Mouse (Mus musculus) intestine, embryonic 14.5 days (tissue): ENCODE data around the gene Krtap5-2. TPM values are rescaled to one million over a fixed set of nuclear protein-coding genes. Genes with fewer than 3 reads are reported as not detected.
"Not testable (repeated sequence)": the region's sequence is repeated elsewhere in the genome, so short reads cannot be mapped to it uniquely, and the experiment has no call there.

Source experiments
- ATAC-seq: fragments of 200-750 bp; cut with Nextera tagmentation; replicated peaks from 2 replicates; pipeline ENCODE4 v1.8.0; 2017; ENCODE audit warnings: low read depth, moderate number of reproducible peaks, moderate TSS enrichment, moderate library complexity; ENCODE audit not compliant: low FRiP score, low TSS enrichment
- DNase-seq: peaks from one replicate; pipeline ENCODE4 v3.0.0-alpha.2; 2018; ENCODE audit warnings: low spot score
- H3K27ac ChIP-seq: fragments of 300-500 bp; sonication (generic); 2 replicates; pipeline ENCODE4 v1.5.1; 2014; ENCODE audit warnings: low read depth, mild to moderate bottlenecking, control low read depth
- H3K27me3 ChIP-seq: fragments of 300-500 bp; sonication (generic); replicated peaks from 2 replicates; pipeline ENCODE4 v1.6.1; 2014; ENCODE audit warnings: low read length, control low read depth; ENCODE audit not compliant: control insufficient read depth, insufficient read depth
- H3K36me3 ChIP-seq: fragments of 300-500 bp; sonication (generic); 2 replicates; pipeline ENCODE4 v1.6.1; 2014; ENCODE audit warnings: low read length, control low read depth; ENCODE audit not compliant: control insufficient read depth, insufficient read depth
- H3K4me1 ChIP-seq: fragments of 300-500 bp; sonication (generic); replicated peaks from 2 replicates; pipeline ENCODE4 v1.6.1; 2014; ENCODE audit warnings: low read length, control low read depth, mixed read lengths; ENCODE audit not compliant: control insufficient read depth, insufficient read depth
- H3K4me2 ChIP-seq: fragments of 300-500 bp; sonication (generic); 2 replicates; pipeline ENCODE4 v1.6.1; 2014; ENCODE audit warnings: low read length
- H3K4me3 ChIP-seq: fragments of 300-500 bp; sonication (generic); 2 replicates; pipeline ENCODE4 v1.5.1; 2014; ENCODE audit warnings: low read depth, low read length, control low read depth, mixed read lengths
- H3K9ac ChIP-seq: fragments of 300-500 bp; sonication (generic); 2 replicates; pipeline ENCODE4 v1.6.1; 2014; ENCODE audit warnings: mild to moderate bottlenecking, low read length
- H3K9me3 ChIP-seq: fragments of 300-500 bp; sonication (generic); 2 replicates; pipeline ENCODE4 v1.6.1; 2016; ENCODE audit warnings: low read length, control low read depth; ENCODE audit not compliant: control insufficient read depth
- WGBS: fragments of 180-500 bp; shearing (Covaris S2); extraction: QIAGEN DNeasy Blood & Tissue Kit; methylation state at CpG from one replicate; pipeline ENCODE4 v1.1.7; 2014; 5-methylcytosine and 5-hydroxymethylcytosine counted together
- polyA plus RNA-seq: library from polyadenylated mRNA; unstranded; fragments of >200 nt; fragmentation: Nextera tagmentation; extraction: Ambion mirVana; gene quantifications from 2 replicates; pipeline ENCODE4 v1.2.1, GENCODE M21; 2014

The Krtap5-2 gene
- polyA plus RNA-seq, 1 experiment from 2014 or later: not detected

DNA sequence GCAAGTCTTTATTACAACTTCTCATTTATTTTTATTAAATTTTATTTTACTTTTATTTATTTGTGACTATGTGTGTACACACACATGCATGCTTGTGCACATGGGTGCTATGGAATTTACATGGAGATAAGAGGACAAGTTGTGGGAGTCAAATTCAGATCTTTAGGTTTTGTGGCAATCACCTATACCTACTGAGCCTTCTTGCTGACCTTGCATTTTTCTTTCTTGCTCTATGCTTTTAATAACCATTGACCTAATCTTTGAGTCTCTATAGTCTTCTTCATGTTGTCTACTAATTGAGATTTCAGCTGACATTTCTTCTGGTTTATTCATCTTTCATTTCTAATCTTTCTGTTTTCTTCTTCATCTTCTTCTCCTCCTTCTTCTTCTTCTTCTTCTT, 27.2 kb downstream of the Krtap5-2 start:
- Histone ChIP-seq H3K27me3 (no peaks in the 10 kb centered on the region), H3K36me3 (no peaks in the 10 kb centered on the region), H3K27ac (no peak overlapping the region), H3K4me1 (no peaks in the 10 kb centered on the region), H3K9ac (no peak overlapping the region), H3K4me3 (no peak overlapping the region), H3K9me3 (no peaks in the 10 kb centered on the region), H3K4me2 (no peak overlapping the region)
- DNase-seq (no peak), ATAC-seq (no peak)

DNA sequence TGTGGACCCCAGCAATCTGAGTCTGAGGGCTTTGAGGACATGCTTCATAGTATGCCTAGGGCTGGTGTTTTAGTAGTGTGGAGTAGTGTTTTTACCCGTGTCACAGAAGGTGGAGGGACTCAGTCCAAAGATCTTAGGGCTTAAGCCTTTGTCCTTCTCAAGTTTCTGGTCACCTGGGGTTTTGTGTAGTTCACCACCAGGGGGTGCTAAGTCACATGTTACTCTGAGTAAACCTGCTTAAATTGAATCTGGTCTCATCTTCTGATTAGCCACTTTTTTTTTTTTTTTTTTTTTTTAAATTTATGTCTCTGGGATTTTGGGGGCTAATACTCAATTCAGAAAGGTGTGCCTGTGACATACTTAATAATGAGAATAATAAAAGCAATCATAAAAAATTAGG, 29.8 kb downstream of the Krtap5-2 start:
- Histone ChIP-seq H3K4me2 (no peak overlapping the region), H3K9me3 (no peaks in the 10 kb centered on the region), H3K36me3 (no peaks in the 10 kb centered on the region)

DNA sequence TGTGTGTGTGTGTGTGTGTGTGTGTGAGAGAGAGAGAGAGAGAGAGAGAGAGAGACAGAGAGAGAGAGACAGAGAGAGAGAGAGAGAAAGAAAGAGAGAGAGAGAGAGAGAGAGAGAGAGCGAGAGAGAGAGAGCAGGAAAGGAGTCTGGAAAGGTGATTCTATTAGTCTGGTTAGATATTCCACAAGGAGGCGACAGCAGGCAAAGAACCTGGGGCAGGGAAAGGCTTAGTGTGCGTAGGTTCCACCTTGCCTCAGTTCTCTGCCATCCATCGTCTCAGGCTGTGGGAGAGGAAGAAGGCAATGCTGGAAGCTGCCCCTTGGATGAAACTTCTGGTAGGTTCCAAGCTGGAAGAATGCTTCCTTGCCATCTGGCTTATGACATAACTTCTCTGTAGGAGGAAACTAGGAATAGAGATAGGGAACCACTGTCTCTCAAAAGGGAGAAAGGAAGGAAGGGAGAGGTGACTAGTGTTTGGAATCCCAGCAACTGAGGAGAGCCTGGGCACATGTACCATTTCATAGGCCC, 30.3 kb downstream of the Krtap5-2 start:
- H3K27ac ChIP-seq: no peak overlapping the region
- H3K9ac ChIP-seq: no peak overlapping the region
- DNase-seq: no peak
- H3K4me3 ChIP-seq: no peak overlapping the region
- H3K36me3 ChIP-seq: no peaks in the 10 kb centered on the region
- H3K27me3 ChIP-seq: no peaks in the 10 kb centered on the region
- H3K9me3 ChIP-seq: no peaks in the 10 kb centered on the region
- no peaks in the 10 kb centered on the region for H3K4me1 ChIP-seq
- no peak for ATAC-seq
- 41% methylated on average over 4 of the region's 4 CpGs for WGBS
- H3K4me2 ChIP-seq: no peak overlapping the region

More for the DNA sequence above, 29.8 kb downstream of the Krtap5-2 start:
- 3% methylated on average over 1 of the region's 1 CpGs for WGBS
- no peaks in the 10 kb centered on the region for H3K27me3 ChIP-seq
- ATAC-seq (no peak), DNase-seq (peak; percentile 52)
- H3K4me1 ChIP-seq: no peaks in the 10 kb centered on the region
- H3K9ac ChIP-seq: no peak overlapping the region
- H3K27ac ChIP-seq: no peak overlapping the region
- H3K4me3 ChIP-seq: no peak overlapping the region

DNA sequence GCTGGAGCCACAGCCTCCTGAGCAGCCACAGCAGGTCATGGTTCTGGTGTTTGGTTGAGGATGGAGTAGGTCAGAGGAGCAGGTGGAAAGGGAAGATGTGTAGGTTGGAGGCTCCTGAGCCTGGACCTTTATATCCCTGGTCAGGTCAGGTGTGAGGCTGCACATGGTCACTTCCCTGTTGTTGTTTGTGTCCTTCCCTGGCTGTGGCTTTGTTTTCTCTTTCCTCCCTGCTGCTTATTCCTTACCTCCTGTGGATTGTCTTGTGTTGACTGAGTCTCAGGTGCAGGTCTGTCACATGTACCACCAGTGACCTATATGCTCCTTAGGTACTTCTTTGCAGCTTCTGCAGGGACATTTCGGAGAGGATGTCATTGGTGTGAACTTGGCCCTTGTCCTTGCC, 31.3 kb downstream of the Krtap5-2 start, which contains the start of gene Gm45337:
Gene Gm45337 (minus strand): TSS at position 101 of the 400 bp plus-strand sequence.
- Histone ChIP-seq H3K9me3 (no peaks in the 10 kb centered on the region), H3K4me3 (no peak within 1 kb of the TSS), H3K4me2 (no peak within 1 kb of the TSS), H3K27ac (no peak within 1 kb of the TSS), H3K4me1 (no peaks in the 10 kb centered on the region), H3K27me3 (no peaks in the 10 kb centered on the region), H3K36me3 (no peaks in the 10 kb centered on the region), H3K9ac (no peak within 1 kb of the TSS)
- ATAC-seq (no peak), DNase-seq (no peak)
- WGBS: 73% methylated on average over 1 of the region's 1 CpGs

DNA sequence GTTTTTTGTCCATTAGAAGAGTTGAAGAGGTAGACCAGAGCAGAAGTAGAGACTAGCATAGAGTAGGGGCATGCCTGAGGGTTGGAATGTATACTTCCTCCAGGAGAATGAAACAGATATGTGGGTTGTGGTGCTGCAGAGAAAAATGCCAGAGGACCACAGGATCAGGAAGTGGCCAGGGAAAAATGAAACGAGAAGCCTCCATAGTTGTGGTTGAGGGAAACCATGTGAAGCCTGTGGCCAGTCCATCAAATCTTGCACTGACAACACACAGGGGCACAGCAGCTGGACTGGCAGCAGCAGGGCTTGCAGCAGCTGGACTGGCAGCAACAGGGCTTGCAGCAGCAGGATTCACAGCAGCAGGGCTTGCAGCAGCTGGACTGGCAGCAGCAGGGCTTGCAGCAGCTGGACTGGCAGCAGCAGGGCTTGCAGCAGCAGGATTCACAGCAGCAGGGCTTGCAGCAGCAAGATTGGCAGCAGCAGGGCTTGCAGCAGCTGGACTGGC, 32.2 kb downstream of the Krtap5-2 start:
- not testable (repeated sequence) for H3K9me3 ChIP-seq, H3K27ac ChIP-seq, H3K4me1 ChIP-seq, H3K4me2 ChIP-seq, ATAC-seq, H3K4me3 ChIP-seq, H3K9ac ChIP-seq, H3K36me3 ChIP-seq, DNase-seq, H3K27me3 ChIP-seq
- 40% methylated on average over 1 of the region's 1 CpGs for WGBS

DNA sequence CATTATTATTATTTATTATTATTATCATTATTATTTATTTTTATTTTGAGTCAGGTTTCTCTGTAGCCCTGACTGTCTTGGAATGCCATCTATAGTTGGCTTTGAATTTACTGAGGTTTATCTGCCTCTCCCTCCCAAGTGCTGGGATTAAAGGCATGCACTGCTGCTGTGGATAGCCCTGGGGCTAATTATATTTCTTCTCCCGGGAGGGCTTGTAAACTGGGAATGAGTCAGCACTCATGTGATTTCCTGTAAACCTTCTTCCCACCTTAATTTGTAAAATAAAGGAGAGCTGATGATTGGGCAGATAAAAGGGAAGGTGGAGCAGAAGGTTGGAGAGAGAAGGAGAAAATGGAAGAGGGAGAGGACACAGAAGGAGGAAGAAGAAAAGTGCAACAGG, 35.1 kb downstream of the Krtap5-2 start:
- no peaks in the 10 kb centered on the region for H3K27me3 ChIP-seq
- no peak for DNase-seq
- WGBS: 17% methylated on average over 1 of the region's 1 CpGs
- H3K4me2 ChIP-seq: no peak overlapping the region
- no peaks in the 10 kb centered on the region for H3K4me1 ChIP-seq
- no peak overlapping the region for H3K27ac ChIP-seq
- no peak overlapping the region for H3K4me3 ChIP-seq
- H3K9ac ChIP-seq: no peak overlapping the region
- no peaks in the 10 kb centered on the region for H3K36me3 ChIP-seq
- H3K9me3 ChIP-seq: no peaks in the 10 kb centered on the region
- no peak for ATAC-seq

DNA sequence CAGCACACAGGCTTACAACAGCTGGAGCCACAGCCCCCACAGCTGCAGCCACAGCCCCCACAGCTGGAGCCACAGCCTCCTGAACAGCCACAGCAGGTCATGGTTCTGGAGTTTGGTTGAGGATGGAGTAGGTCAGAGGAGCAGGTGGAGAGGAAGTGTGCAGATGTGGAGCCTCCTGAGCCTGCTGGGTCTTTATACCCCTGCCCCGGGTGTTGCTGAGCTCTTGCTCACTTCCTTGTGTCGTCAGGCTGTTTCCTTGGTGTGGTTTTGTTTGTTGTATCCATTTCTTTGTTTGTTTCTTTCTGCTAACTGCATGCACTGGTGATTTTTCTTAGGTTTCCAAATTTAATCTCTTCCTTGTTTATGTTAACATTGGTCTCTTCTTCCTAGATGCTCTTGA, 39.9 kb downstream of the Krtap5-2 start, which contains the start of gene Gm39115:
Gene Gm39115 (minus strand): TSS at position 101 of the 400 bp plus-strand sequence.
- H3K36me3 ChIP-seq, H3K27ac ChIP-seq, H3K9me3 ChIP-seq, H3K4me2 ChIP-seq, ATAC-seq, H3K4me1 ChIP-seq, H3K27me3 ChIP-seq, H3K4me3 ChIP-seq, DNase-seq, H3K9ac ChIP-seq: not testable (repeated sequence)
- 53% methylated on average over 2 of the region's 2 CpGs for WGBS

DNA sequence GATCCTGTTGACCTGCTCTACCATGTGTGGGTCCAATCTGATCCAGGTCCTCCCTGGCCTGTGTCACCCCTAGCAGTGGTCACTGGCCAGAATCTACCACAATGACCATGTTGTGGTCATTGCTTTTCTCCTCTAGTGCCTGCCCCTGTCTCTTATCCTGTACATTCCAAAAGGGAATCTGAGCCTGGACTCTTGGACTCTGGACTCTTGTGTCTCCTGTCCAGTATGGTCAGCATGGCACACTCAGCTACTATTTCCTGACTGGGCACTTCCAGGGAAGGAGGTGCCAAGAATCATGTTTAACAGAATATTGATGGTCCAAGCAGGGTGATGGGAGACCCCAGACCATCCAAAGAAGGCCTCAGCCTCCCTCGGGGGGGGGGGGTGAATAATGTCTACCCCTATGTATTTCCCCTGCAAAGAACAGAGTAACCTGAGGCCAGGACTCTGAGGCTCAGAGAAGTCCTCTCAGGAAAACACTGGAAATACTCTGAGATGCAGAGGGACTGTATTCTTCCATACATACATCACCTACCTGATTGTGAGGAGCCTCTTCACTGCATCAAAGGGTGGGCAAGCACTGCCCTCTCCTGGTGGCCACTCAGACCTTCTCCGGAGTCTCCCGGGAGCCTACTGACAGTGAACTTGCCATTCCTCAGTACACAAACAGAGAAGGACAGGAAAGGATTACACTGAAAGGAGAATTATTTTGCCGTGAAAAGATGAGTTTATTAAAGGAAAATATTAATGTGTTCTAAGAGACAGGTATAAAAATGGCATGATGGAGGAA, 41.4 kb downstream of the Krtap5-2 start:
- Histone ChIP-seq H3K27me3 (no peaks in the 10 kb centered on the region), H3K4me2 (no peak overlapping the region), H3K36me3 (no peaks in the 10 kb centered on the region), H3K4me3 (no peak overlapping the region), H3K4me1 (no peaks in the 10 kb centered on the region), H3K9ac (no peak overlapping the region), H3K27ac (no peak overlapping the region), H3K9me3 (no peaks in the 10 kb centered on the region)
- ATAC-seq (no peak), DNase-seq (no peak)
- 52% methylated on average over 4 of the region's 4 CpGs for WGBS

DNA sequence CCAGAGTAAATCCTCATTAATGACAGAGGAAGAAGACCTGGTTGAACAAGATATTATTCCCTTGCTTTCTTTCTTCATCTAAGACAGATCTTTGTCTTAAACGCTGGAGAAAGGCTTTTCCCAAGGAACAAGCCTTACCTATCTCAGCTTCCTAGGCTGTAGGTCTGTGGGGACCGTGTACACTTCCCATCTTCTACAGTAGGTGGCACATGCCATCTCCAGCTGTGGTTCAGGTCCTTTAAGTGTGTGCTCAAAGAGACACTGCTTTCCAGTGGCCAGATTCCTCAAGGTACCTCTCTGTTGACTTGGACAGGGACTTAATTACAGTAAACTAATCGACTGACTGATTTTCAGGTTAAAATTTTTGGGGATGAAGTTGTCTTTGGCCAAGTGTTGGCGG, 47.0 kb downstream of the Krtap5-2 start:
- DNase-seq (no peak), ATAC-seq (no peak)
- Histone ChIP-seq H3K9me3 (no peaks in the 10 kb centered on the region), H3K36me3 (no peaks in the 10 kb centered on the region), H3K4me1 (no peaks in the 10 kb centered on the region), H3K9ac (no peak overlapping the region), H3K27ac (no peak overlapping the region), H3K4me3 (no peak overlapping the region), H3K27me3 (no peaks in the 10 kb centered on the region), H3K4me2 (no peak overlapping the region)
- WGBS: 69% methylated on average over 4 of the region's 4 CpGs
